Mouse (Mus musculus): ENCODE data around the gene Ildr2.

The Ildr2 gene

DNA sequence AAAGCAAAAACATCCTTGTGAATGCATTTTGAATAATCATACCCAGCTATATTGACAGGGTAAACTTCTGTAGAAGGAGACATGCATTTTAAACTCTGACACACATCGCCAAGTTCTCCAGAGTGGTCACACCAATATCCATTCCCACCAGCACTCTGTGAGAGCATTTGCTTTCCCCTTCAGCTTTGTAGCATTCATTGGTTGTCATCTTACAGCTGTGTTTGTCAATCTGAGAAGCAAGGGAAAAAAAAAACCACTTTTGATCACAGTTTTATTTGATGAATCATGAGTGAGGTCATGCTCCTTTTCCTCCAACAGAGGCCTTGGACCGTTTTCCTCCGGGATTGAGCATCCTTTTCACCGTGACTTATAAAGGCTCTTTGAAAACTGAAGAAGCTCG lies 89.6 kb downstream of the Ildr2 start:
- no peak for DNase-seq

DNA sequence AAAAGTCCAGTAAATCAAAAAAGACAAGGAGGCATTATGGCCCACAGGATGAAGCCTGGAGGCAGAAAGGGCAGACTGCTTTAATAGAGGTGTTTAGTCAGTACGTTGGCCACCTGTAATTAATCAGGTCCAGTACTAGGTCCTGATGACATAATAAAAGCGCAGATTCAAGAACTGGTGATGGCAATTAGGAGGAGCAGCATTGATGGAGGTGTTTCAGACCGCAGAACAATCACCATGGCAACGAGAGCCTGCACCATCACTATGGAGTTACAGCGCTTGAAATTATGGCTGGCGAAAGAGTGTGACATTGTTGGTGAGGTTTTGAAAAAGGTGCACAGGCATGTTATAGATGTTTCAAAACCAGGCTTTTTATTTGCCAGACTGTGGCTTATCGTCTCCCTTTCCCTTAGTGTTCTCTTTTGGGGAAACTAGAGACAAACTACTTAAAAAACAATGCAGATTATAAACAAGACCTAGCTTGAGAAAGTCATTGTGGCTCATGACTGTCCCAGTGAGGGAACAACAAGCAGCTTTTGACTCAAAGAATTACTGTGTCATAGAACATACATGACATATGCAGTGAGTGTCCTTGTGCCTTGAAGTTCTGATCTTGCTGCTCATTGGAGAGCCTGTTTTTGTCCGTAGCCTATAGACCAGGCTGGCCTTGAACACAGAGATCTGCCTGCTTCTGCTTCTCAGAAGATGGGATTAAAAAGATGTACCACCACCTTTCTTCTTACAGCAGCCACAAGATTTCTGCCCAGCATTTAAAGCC lies 90.5 kb downstream of the Ildr2 start:
- DNase-seq: peak; percentile 21

DNA sequence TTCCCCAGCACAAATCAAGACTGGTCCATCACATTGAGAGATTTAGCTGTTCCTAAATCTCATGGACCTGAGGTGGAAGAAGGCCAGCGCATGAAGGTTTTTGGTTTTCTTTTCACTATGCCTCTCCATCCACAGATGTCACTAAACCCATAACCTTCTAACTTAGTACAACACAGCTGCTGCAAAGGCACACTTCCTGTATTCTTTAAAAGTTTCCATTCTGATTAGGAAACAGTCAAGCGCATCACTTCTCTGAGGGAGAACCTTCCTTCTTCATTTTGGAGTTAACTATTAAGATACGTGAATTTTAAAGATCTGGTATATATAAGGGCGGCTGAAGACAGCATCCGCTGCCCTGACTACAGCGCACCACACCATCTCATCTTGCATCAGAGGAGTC lies 91.7 kb downstream of the Ildr2 start:
- DNase-seq: no peak

DNA sequence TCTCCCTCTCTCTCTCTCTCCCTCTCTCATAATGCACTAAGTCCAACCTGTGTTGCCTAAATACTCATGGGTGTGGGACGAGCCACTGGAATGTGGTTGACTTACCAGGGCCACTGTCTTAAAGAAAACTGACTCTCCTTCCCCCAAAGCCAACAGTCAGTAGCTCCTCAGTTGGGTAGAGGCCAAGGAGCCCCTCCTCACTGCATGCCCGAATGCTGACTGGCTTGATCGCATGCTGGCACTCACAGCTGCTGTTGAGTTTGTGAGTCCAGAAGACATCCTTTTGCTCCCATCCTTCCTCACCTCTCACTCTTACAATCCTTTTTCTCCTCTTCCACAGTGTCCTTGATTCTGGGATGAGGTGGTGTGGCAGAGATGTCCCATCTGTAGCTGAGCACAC lies 93.0 kb downstream of the Ildr2 start:
- DNase-seq: no peak

DNA sequence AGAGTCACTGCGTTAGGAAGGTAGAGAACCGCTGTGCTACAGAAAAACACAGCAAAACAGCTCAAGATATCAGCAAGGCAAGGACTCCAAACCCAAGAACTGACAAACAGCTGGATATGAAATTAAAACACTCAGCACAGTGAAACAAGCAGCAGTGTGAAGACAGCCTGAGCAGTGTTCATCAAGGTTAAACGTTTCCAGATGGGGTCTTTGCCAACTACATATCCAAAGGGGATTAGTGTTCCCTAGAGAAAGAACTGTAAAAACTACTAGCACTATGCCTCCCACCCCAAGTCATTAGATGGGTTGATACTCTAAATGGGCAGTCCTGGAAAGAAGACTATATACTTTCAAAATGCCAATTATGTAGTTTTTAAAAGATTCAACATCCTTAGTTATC lies 95.4 kb downstream of the Ildr2 start:
- DNase-seq: no peak

DNA sequence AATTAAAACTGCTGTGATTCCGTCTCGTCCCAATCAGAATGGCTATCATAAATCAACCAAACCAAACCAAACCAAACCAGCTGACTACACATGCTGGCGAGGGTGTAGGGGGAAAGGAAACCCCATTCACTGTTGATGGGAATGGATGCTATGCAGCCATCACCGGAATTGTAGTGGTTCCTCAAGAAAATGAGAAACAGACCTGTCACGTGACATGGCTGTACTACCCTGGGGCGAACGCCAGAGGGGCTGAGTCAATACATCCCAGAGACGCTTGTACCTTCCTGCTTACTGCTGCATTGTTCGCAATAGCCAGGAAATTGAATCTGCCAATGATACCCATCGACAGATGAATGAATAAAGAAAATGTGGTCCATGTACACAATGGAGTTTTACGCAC lies 95.8 kb downstream of the Ildr2 start:
- no peak for DNase-seq

DNA sequence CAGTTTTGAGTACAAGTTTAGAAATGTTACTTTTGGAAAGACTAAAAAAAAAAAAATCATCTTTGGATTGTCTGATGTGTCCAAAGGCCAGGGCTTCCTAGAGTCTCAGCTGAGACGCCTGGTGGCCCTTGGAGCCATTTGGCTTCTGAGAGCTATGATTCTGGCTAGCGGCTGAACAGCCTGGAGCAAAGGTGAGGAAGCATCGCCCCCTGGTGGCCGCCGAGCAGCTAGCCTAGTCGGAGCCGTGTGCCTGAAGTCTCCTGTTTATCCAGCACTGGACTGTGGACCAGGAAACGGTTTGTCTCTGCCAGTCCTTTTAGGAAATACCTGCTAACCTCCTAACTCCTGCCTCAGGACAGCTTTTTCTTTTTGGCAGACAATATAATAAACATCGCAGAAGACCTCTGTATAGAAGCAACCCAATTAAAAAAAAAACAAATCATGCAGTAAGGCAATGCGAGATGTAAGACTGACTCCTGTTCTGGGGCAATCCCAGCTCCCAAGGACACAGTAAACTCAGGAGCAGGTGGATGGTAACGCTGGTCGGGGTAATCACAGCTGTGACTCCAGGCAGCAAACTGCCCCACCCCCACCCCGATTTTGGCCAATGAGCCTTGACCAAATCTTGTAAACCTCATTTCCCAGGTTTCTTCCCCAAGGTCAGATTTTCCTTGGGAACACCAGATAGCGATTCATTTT lies 106.4 kb downstream of the Ildr2 start:
- DNase-seq: peak; percentile 88

DNA sequence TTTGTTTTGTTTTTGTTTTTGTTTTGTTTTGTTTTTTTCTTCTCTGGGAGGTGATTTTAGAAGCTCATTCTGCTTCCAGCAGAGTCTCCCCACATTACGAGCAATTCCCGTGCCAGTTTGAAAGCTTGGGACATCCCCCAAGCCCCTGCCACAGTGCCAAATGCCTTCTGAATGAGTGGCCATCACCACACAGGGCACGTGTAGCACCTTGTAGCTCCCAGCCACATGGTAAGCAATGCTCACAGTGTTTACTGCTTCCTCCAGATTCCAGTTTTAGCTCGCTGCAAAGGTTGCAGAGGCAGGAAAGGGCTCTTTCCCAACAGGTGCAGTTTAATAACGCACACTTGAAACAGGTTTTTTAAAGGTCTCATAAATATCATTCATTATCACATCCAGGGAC lies 107.0 kb downstream of the Ildr2 start:
- no peak for DNase-seq

DNA sequence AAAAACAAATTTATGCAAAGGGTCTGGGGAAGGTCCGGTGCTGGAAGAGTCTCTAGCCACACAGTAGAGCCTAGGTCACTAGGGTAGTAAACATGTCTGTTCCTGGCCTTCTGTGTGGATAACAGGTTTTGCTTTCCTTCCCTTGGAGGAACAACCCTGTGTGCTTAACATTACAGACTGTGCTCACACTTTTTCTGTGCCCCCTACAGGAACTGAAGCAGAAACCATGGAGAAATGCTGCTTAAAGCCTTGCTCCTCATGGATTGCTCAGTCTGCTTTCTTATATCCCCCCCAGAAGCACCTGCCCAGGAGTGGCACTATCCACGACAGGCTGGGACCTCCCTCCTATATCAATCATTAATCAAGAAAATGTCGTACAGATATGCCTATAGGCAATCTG lies 107.9 kb downstream of the Ildr2 start:
- no peak for DNase-seq

DNA sequence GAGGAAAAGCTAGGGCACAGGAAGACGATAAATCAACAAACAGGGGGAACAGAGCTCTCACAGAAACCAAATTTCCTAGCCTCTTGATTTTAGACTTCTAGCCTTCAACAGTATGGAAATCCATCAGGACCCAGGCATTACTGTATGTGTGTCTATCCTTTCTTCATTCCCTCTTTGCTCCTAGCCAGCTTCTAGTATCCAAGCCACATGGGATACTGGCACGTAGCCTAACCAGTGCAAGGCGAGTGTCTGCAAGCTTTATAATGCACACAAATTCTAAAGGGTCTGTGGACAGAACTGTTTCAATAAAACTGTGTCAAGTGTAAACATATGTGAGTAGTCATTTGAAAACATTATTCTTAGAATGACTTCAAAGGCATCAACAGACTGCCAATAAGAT lies 108.7 kb downstream of the Ildr2 start:
- DNase-seq: no peak

DNA sequence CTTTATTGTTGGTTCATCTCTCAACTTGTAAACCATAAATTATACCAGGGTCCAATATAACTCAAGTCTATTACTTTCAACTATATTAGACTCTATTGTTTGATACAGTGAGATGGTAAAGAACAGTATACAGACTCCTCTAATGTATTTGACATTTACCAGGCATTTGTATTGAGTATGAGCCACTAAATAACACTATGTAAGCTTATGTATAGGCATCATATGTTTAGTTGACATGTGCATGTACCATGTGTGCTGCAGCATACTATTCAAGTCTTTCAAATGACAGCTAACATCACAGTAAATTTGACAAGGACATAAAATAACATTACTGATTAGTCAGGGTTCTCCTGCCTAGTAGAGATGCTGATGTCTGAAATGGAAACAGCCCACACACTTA lies 109.2 kb downstream of the Ildr2 start:
- no peak for DNase-seq

Measured in right cerebral cortex, postnatal 25 days (tissue).